Mouse (Mus musculus): ENCODE data around the gene Tusc2. TPM values are rescaled to one million over a fixed set of nuclear protein-coding genes. Genes with fewer than 3 reads are reported as not detected.
"Not testable (repeated sequence)": the region's sequence is repeated elsewhere in the genome, so short reads cannot be mapped to it uniquely, and the experiment has no call there.

The Tusc2 gene
- polyA plus RNA-seq, 1 experiment, result 32.5 TPM

GRCm38 (mm10) chr9:107553541-107554318, 9.3 kb upstream of the Tusc2 start:
- Histone ChIP-seq H3K27me3 (ENCODE audit: control insufficient read depth, insufficient read depth, low read length) (no peaks in the 10 kb centered on the region), H3K36me3 (ENCODE audit: control insufficient read depth, insufficient read depth, low read length) (peaks cover 15% of the 10 kb centered on the region), H3K4me3 (ENCODE audit: extremely low read depth, insufficient read depth, insufficient read length) (peak overlapping the region; percentile 70), H3K27ac (ENCODE audit: insufficient read depth, low read length) (peak overlapping the region; percentile 91), H3K4me1 (ENCODE audit: control insufficient read depth, insufficient read depth, insufficient read length) (peaks cover 31% of the 10 kb centered on the region)
- TF ChIP-seq CTCF (IDR thresholded peaks at IDR 0.05; ENCODE audit: extremely low read depth, insufficient read depth, insufficient read length, insufficient replicate concordance) (no peak), POLR2A (IDR thresholded peaks at IDR 0.05; ENCODE audit: low read depth, low read length) (no peak)
- WGBS, result 4% methylated on average over 37 of the region's 37 CpGs
- peak in 1 of 2 experiments; percentile 52 for DNase-seq (ENCODE audit: low read depth in 1 of 2, low spot score in 2 of 2)

- WGBS, result under 1% methylated on average over 52 of the region's 53 CpGs
- TF ChIP-seq CTCF (IDR thresholded peaks at IDR 0.05; ENCODE audit: extremely low read depth, insufficient read depth, insufficient read length, insufficient replicate concordance), result no peak
- peak; percentile 91 for TF ChIP-seq POLR2A (IDR thresholded peaks at IDR 0.05; ENCODE audit: low read depth, low read length)
- peak; percentile 91 to 98 for DNase-seq (ENCODE audit: low read depth in 1 of 2, low spot score in 2 of 2)
- H3K4me1 ChIP-seq (ENCODE audit: control insufficient read depth, insufficient read depth, insufficient read length), result peaks cover 31% of the 10 kb centered on the region
- H3K27ac ChIP-seq (ENCODE audit: insufficient read depth, low read length), result peak overlapping the region; percentile 97
- no peaks in the 10 kb centered on the region for H3K27me3 ChIP-seq (ENCODE audit: control insufficient read depth, insufficient read depth, low read length)
- H3K36me3 ChIP-seq (ENCODE audit: control insufficient read depth, insufficient read depth, low read length), result peaks cover 21% of the 10 kb centered on the region
- peak overlapping the region; percentile 91 for H3K4me3 ChIP-seq (ENCODE audit: extremely low read depth, insufficient read depth, insufficient read length)
Observed at GRCm38 (mm10) chr9:107554319-107554825, 8.7 kb upstream of the Tusc2 start.

- Histone ChIP-seq H3K27ac (ENCODE audit: insufficient read depth, low read length) (peak overlapping the region; percentile 97), H3K4me3 (ENCODE audit: extremely low read depth, insufficient read depth, insufficient read length) (peak overlapping the region; percentile 91), H3K4me1 (ENCODE audit: control insufficient read depth, insufficient read depth, insufficient read length) (peaks cover 30% of the 10 kb centered on the region), H3K27me3 (ENCODE audit: control insufficient read depth, insufficient read depth, low read length) (no peaks in the 10 kb centered on the region), H3K36me3 (ENCODE audit: control insufficient read depth, insufficient read depth, low read length) (peaks cover 24% of the 10 kb centered on the region)
- WGBS, result under 1% methylated on average over 23 of the region's 23 CpGs
- TF ChIP-seq POLR2A (IDR thresholded peaks at IDR 0.05; ENCODE audit: low read depth, low read length) (no peak), CTCF (IDR thresholded peaks at IDR 0.05; ENCODE audit: extremely low read depth, insufficient read depth, insufficient read length, insufficient replicate concordance) (no peak)
- peak in 1 of 2 experiments; percentile 42 for DNase-seq (ENCODE audit: low read depth in 1 of 2, low spot score in 2 of 2)
Observed at GRCm38 (mm10) chr9:107555031-107555457, 8.0 kb upstream of the Tusc2 start.

- H3K36me3 ChIP-seq (ENCODE audit: control insufficient read depth, insufficient read depth, low read length), result peaks cover 26% of the 10 kb centered on the region
- peak overlapping the region; percentile 91 for H3K4me3 ChIP-seq (ENCODE audit: extremely low read depth, insufficient read depth, insufficient read length)
- no peak for TF ChIP-seq POLR2A (IDR thresholded peaks at IDR 0.05; ENCODE audit: low read depth, low read length)
- no peak for TF ChIP-seq CTCF (IDR thresholded peaks at IDR 0.05; ENCODE audit: extremely low read depth, insufficient read depth, insufficient read length, insufficient replicate concordance)
- peak overlapping the region; percentile 97; the same call in 1 of the 2 replicates for H3K27ac ChIP-seq (ENCODE audit: insufficient read depth, low read length)
- no peak for DNase-seq (ENCODE audit: low read depth in 1 of 2, low spot score in 2 of 2)
- no peaks in the 10 kb centered on the region for H3K27me3 ChIP-seq (ENCODE audit: control insufficient read depth, insufficient read depth, low read length)
- peaks cover 24% of the 10 kb centered on the region for H3K4me1 ChIP-seq (ENCODE audit: control insufficient read depth, insufficient read depth, insufficient read length)
- 55% methylated on average over 2 of the region's 2 CpGs for WGBS
Observed at GRCm38 (mm10) chr9:107555701-107556100, 7.4 kb upstream of the Tusc2 start.

- no peaks in the 10 kb centered on the region for H3K27me3 ChIP-seq (ENCODE audit: control insufficient read depth, insufficient read depth, low read length)
- 0 out of 2 replicates have a peak overlapping the region, but pooled peaks have one; percentile 3 for H3K27ac ChIP-seq (ENCODE audit: insufficient read depth, low read length)
- peaks cover 19% of the 10 kb centered on the region for H3K4me1 ChIP-seq (ENCODE audit: control insufficient read depth, insufficient read depth, insufficient read length)
- TF ChIP-seq POLR2A (IDR thresholded peaks at IDR 0.05; ENCODE audit: low read depth, low read length), result no peak
- no peak for TF ChIP-seq CTCF (IDR thresholded peaks at IDR 0.05; ENCODE audit: extremely low read depth, insufficient read depth, insufficient read length, insufficient replicate concordance)
- WGBS, result 27% methylated on average over 3 of the region's 3 CpGs
- no peak for DNase-seq (ENCODE audit: low read depth in 1 of 2, low spot score in 2 of 2)
- peaks cover 30% of the 10 kb centered on the region for H3K36me3 ChIP-seq (ENCODE audit: control insufficient read depth, insufficient read depth, low read length)
- no peak overlapping the region for H3K4me3 ChIP-seq (ENCODE audit: extremely low read depth, insufficient read depth, insufficient read length)
Observed at GRCm38 (mm10) chr9:107556346-107556745, 6.7 kb upstream of the Tusc2 start.

GRCm38 (mm10) chr9:107565556-107565955, 2.5 kb downstream of the Tusc2 start:
- 48% methylated on average over 5 of the region's 5 CpGs for WGBS
- not testable (repeated sequence) for H3K36me3 ChIP-seq (ENCODE audit: control insufficient read depth, insufficient read depth, low read length); H3K27ac ChIP-seq (ENCODE audit: insufficient read depth, low read length); DNase-seq (ENCODE audit: low read depth in 1 of 2, low spot score in 2 of 2); H3K4me3 ChIP-seq (ENCODE audit: extremely low read depth, insufficient read depth, insufficient read length); H3K27me3 ChIP-seq (ENCODE audit: control insufficient read depth, insufficient read depth, low read length)
- peaks cover 17% of the 10 kb centered on the region; the same call in 1 of the 2 replicates for H3K4me1 ChIP-seq (ENCODE audit: control insufficient read depth, insufficient read depth, insufficient read length)

Measured in spleen, adult 2 months (tissue).